Mouse (Mus musculus) embryo, embryonic 10 days (tissue): ENCODE results near the gene Pacrg.

ENCODE experiments used
- DNase-seq: peaks from one replicate; pipeline ENCODE4 v3.0.0-alpha.2; 2015; ENCODE audit warnings: low spot score

Pacrg gene

DNA sequence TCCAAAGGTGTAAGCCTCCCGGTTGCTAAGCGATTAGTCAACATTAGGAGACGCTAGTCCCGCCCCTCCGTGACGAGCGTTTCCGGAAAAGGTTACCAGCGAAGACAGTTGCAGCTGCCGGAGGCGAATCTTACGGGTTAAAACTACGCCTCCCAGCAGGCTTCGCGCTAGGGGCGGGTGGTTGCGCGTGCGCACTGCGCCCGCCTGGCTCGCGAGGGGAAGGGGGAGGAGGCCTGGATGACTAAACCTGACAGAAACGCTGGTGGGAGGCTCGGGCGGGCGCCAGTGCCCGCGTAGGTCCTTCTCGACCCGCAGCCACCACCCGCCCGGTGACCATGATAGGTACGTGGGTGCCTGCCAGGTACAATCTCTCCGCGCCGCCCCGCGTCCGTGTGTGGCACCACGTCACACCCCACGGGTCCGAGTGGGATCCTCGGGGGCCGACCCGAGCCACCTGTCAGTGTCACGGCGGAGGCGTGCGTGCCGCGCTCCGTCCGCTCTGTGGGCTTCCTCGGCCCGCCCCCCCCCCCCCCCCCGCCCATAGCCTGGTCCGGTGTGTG lies at the start of gene Pacrg, which contains the start of gene Prkn:
Pacrg (minus strand) TSS at position 164 of the 560 bp plus-strand sequence.
Prkn (plus strand) TSS at position 237 of the 560 bp plus-strand sequence.
- peak; percentile 99 for DNase-seq

DNA sequence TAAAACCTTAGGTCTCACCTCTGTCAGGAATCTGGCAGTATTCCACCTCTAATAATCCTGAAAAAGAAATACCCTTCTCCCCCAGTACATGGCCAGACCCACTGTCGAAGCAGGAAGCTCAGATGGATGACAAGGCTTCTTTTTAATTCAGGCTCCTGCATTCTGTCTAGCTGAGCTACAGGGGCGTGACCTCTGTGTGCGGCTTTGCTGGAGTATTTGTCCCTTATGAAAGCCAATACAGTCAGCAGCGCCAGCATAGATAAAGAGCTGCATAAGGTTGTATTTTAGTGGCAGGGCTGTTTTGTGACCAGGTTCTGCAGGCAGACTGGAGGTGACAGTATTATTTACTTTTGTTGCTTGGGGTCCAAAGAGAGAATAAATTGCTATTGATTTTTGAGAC lies 47.8 kb upstream of the Pacrg start:
- DNase-seq: peak; percentile 51

GRCm38 (mm10) chr17:10882260-10882659 lies 42.1 kb upstream of the Pacrg start:
- DNase-seq: no peak

- DNase-seq: no peak
Observed at GRCm38 (mm10) chr17:10878986-10879385, 38.9 kb upstream of the Pacrg start.

GRCm38 (mm10) chr17:10874208-10875187 lies 34.4 kb upstream of the Pacrg start:
- no peak for DNase-seq

GRCm38 (mm10) chr17:10854207-10854606 lies 14.1 kb upstream of the Pacrg start:
- no peak for DNase-seq

DNA sequence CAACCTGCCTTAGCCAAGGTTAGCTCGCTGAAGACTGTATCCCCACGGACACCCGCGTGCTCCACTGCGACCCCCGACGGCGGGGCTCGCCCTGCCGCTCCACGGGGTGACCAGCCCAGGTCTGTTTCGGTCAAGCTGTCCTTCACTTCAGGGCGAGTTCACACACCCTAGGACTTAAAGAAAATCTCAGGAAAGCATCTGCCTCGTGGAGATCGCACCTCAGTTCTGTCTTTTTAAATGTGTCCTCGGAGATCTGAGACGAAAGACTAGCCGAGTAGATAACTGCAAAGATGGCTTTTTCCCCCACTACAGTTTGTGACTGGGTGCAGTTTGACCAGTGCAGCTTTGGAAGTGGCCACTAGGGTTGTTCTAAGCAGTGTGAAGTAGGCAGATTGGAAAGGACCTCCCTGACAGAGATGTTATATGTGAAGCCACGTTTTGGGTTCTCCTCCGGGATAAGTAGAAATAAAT lies 655 bp upstream of the Pacrg start:
- peak; percentile 73 for DNase-seq

GRCm38 (mm10) chr17:10818971-10819370 lies 21.1 kb downstream of the Pacrg start:
- DNase-seq: no peak

DNA sequence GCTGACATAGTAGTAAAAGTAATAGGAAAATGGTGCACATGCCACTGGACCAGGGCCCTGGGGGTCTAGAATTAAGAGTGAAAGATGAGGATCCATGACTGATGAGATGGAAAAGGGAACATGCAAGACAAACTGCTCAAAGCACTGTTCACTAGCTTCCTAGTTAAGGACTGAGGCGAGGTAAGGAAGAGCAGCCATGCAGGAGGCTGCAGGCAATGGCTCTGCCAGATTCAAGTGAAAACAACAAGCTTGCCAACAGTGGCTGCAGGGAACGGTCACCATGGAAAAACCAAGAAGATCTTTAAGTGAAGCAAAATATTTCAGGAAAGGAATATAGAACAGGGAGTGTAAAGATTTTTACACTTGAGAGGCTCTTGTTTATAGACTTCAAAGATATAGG lies 31.5 kb downstream of the Pacrg start:
- DNase-seq: no peak

DNA sequence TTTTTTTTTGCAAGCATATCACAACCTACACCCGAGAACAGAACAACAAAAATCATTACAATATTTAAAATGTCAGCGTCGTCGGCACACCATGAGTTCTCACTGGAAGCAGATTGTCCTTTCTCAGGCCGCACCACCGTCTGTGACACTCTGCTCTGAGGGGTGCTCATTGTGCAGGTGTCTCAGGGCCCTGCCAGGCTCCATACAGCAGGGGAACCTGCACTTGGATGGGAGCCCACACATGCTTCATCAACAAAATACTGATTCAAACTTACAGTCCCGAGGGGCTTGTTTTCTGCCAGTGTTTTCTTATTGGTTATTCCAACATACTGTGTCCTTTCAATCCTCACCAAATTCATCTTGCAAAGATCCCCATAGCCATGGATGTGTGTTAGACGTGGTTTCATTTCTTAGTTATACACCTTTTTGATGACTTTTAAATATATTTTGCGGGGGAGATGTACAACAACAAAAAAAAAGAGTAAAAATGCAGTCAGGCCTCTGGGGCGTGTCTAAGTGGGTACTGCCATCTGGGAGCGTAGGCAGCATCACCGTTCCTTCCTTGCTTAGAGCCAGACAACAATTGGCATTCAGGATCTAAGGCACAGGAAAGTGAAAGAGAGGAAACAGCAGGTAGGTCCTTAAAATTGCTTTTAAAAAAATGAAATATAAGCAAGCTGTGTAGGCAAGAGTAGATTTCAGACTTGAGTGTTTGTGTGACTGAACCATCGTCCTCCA lies 32.7 kb downstream of the Pacrg start:
- DNase-seq: no peak

DNA sequence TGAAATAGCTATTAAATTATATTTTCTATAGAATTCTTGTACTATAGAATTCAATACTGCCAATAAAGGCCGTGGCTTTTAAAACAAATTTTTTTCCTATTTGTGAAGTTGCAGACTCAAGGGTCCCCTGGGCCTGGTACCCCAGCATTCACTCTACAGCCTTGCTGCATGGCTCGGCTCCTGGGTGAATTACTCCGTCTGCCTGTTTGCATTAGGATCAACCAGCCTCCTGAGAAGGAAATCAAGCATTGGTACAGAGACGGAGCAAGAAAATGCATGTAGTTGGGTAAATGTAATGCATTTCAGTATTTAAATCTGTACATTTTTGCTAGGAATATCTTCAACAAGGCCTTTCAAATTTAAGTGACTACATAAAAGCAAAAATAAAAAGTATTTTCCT lies 33.4 kb downstream of the Pacrg start:
- DNase-seq: no peak

- DNase-seq: no peak
Observed at GRCm38 (mm10) chr17:10791661-10792060, 48.5 kb downstream of the Pacrg start.

DNA sequence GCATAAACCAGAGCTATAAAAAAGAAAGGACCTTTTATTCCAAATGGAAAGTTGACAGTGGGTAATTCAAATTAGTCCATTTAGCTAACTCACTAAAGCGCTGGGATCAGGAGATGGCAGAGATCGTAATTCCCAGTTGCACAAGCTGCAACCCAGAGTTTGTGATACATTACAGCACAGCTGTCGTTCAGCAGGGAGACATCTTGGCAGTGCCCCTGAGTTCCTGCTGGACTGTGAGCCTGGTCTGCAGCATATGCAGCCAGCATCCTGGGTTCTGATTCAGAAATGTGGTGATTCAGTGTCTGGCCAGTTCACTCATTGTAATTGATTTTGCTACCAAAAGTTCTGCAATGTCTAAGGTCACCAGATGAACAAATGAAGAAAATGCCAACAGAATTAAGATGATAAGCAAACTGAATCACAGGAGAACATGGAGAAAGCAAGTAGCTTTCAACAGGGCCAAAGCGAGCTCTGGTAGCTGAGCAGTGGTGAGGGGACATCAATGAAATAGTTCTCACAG lies 55.6 kb downstream of the Pacrg start:
- no peak for DNase-seq

GRCm38 (mm10) chr17:10776503-10776902 lies 63.6 kb downstream of the Pacrg start:
- DNase-seq: peak; percentile 33

GRCm38 (mm10) chr17:10774468-10774867 lies 65.6 kb downstream of the Pacrg start:
- no peak for DNase-seq

DNA sequence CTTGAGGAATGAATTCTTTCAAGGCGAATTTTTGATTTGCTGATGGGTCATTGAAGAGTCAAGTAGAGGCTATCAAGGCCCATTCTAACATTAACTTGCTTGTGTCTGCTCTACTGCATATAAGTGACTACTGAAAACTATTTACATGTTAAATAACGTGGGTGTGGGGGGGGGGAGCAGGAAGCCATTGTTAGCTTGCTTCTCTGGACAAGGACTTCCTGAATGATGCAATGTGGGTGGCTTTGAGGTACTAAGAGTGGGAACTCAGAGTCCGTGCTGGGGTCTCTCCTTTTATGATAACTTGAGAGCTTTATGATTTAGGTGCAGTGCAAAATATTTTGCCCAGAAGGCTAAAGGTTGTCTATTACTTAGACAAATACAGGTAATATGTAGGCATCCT lies 67.9 kb downstream of the Pacrg start:
- DNase-seq: no peak

GRCm38 (mm10) chr17:10769873-10770272 lies 70.2 kb downstream of the Pacrg start:
- DNase-seq: peak; percentile 54

DNA sequence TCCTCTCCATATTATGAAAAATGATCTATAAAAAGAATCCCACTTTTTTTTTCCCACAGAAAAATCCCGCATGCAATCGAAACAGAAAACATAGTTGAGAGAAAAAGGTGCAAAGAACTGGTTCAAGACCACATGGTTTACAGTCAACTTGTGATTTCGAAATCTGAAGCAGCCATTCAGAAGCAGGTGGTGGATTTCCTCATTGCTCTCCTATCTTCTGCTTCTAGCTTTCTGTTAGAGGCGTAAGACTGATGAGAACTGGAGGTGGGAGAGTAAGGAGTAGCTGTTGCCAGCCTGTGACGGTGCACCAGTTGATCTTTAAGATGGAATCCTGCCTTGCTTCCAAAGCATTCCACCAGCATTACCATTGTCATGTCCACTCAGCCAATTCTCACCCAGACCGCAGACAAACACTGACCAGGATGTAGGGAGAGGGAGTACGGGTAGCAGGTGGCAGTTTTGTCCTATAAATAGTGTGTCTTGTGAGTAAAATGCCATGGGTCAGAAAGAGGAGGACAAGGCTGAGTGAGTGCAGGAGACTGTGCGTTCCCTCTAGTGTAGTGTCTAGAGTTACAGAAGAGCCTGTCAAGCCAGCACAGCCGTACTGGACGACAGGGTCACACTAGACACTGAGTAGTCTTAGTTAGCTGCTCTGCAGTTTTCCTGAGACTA lies 73.2 kb downstream of the Pacrg start:
- no peak for DNase-seq

GRCm38 (mm10) chr17:10764343-10764742 lies 75.8 kb downstream of the Pacrg start:
- DNase-seq: no peak

DNA sequence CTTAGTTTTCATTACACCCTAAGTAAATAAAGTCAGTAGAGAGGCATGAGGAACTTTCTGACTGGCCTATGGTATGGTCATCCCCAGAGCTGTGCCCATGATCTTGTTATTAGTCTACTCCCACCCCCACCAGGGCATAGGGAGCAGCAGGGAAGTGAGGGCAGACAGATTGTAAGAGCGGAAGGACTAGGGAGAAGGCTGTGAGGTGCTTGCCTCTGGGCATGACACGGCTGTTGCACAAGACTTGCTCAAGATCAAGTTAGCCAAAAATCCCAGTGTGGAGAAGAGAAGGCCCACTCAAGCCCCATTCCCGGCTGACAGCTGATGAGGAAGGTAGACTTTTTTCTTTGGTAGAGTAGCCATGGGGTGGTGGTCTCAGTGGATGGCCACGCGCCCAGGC lies 82.7 kb downstream of the Pacrg start:
- DNase-seq: no peak

- DNase-seq: peak; percentile 88
Observed at GRCm38 (mm10) chr17:10744709-10745461, 95.2 kb downstream of the Pacrg start.
